Mouse (Mus musculus): Measurements from ENCODE around the gene Magi2. TPM values are rescaled to one million over a fixed set of nuclear protein-coding genes. Genes with fewer than 3 reads are reported as not detected.

The Magi2 gene
- polyA plus RNA-seq, 1 experiment: 0.60 TPM

GRCm38 (mm10) chr5:20628954-20629601, 1402.2 kb downstream of the Magi2 start:
- Histone ChIP-seq H3K36me3 (ENCODE audit: control insufficient read depth, insufficient read depth, low read length) (no peaks in the 10 kb centered on the region), H3K27ac (ENCODE audit: insufficient read depth, low read depth, low read length) (no peak overlapping the region), H3K4me1 (ENCODE audit: control insufficient read depth, insufficient read depth, insufficient read length, low read length) (no peaks in the 10 kb centered on the region), H3K4me3 (ENCODE audit: low read depth, low read length) (no peak overlapping the region), H3K27me3 (ENCODE audit: control insufficient read depth, insufficient read depth, low read length) (no peaks in the 10 kb centered on the region)
- no peak for TF ChIP-seq CTCF (IDR thresholded peaks at IDR 0.05; ENCODE audit: extremely low read depth, insufficient read length, insufficient replicate concordance, low read depth, low read length)
- no peak for TF ChIP-seq POLR2A (IDR thresholded peaks at IDR 0.05; ENCODE audit: low read depth, low read length)
- WGBS: 65% methylated on average over 4 of the region's 4 CpGs

- no peaks in the 10 kb centered on the region for H3K27me3 ChIP-seq (ENCODE audit: control insufficient read depth, insufficient read depth, low read length)
- WGBS: 78% methylated on average over 14 of the region's 14 CpGs
- no peak for TF ChIP-seq CTCF (IDR thresholded peaks at IDR 0.05; ENCODE audit: extremely low read depth, insufficient read length, insufficient replicate concordance, low read depth, low read length)
- no peak for TF ChIP-seq POLR2A (IDR thresholded peaks at IDR 0.05; ENCODE audit: low read depth, low read length)
Observed at GRCm38 (mm10) chr5:20634046-20634769, 1407.4 kb downstream of the Magi2 start.

GRCm38 (mm10) chr5:20634822-20635221, 1408.0 kb downstream of the Magi2 start:
- TF ChIP-seq CTCF (IDR thresholded peaks at IDR 0.05; ENCODE audit: extremely low read depth, insufficient read length, insufficient replicate concordance, low read depth, low read length): no peak
- no peak for TF ChIP-seq POLR2A (IDR thresholded peaks at IDR 0.05; ENCODE audit: low read depth, low read length)
- Histone ChIP-seq H3K4me3 (ENCODE audit: low read depth, low read length) (no peak overlapping the region), H3K4me1 (ENCODE audit: control insufficient read depth, insufficient read depth, insufficient read length, low read length) (no peaks in the 10 kb centered on the region), H3K27ac (ENCODE audit: insufficient read depth, low read depth, low read length) (no peak overlapping the region), H3K36me3 (ENCODE audit: control insufficient read depth, insufficient read depth, low read length) (no peaks in the 10 kb centered on the region), H3K27me3 (ENCODE audit: control insufficient read depth, insufficient read depth, low read length) (no peaks in the 10 kb centered on the region)
- 81% methylated on average over 8 of the region's 8 CpGs for WGBS

More at GRCm38 (mm10) chr5:20634046-20634769, 1407.4 kb downstream of the Magi2 start:
- Histone ChIP-seq H3K4me1 (ENCODE audit: control insufficient read depth, insufficient read depth, insufficient read length, low read length) (no peaks in the 10 kb centered on the region), H3K4me3 (ENCODE audit: low read depth, low read length) (no peak overlapping the region), H3K36me3 (ENCODE audit: control insufficient read depth, insufficient read depth, low read length) (no peaks in the 10 kb centered on the region), H3K27ac (ENCODE audit: insufficient read depth, low read depth, low read length) (no peak overlapping the region)

GRCm38 (mm10) chr5:20637300-20637989, 1410.6 kb downstream of the Magi2 start:
- WGBS: 74% methylated on average over 5 of the region's 5 CpGs
- no peaks in the 10 kb centered on the region for H3K4me1 ChIP-seq (ENCODE audit: control insufficient read depth, insufficient read depth, insufficient read length, low read length)
- H3K36me3 ChIP-seq (ENCODE audit: control insufficient read depth, insufficient read depth, low read length): no peaks in the 10 kb centered on the region
- TF ChIP-seq POLR2A (IDR thresholded peaks at IDR 0.05; ENCODE audit: low read depth, low read length) (no peak), CTCF (IDR thresholded peaks at IDR 0.05; ENCODE audit: extremely low read depth, insufficient read length, insufficient replicate concordance, low read depth, low read length) (no peak)
- H3K4me3 ChIP-seq (ENCODE audit: low read depth, low read length): no peak overlapping the region
- no peaks in the 10 kb centered on the region for H3K27me3 ChIP-seq (ENCODE audit: control insufficient read depth, insufficient read depth, low read length)
- H3K27ac ChIP-seq (ENCODE audit: insufficient read depth, low read depth, low read length): no peak overlapping the region

- WGBS: 70% methylated on average over 7 of the region's 7 CpGs
- Histone ChIP-seq H3K4me1 (ENCODE audit: control insufficient read depth, insufficient read depth, insufficient read length, low read length) (no peaks in the 10 kb centered on the region), H3K27ac (ENCODE audit: insufficient read depth, low read depth, low read length) (no peak overlapping the region), H3K27me3 (ENCODE audit: control insufficient read depth, insufficient read depth, low read length) (no peaks in the 10 kb centered on the region), H3K36me3 (ENCODE audit: control insufficient read depth, insufficient read depth, low read length) (no peaks in the 10 kb centered on the region), H3K4me3 (ENCODE audit: low read depth, low read length) (no peak overlapping the region)
- TF ChIP-seq CTCF (IDR thresholded peaks at IDR 0.05; ENCODE audit: extremely low read depth, insufficient read length, insufficient replicate concordance, low read depth, low read length): no peak
- no peak for TF ChIP-seq POLR2A (IDR thresholded peaks at IDR 0.05; ENCODE audit: low read depth, low read length)
Observed at GRCm38 (mm10) chr5:20642196-20642595, 1415.4 kb downstream of the Magi2 start.

DNA sequence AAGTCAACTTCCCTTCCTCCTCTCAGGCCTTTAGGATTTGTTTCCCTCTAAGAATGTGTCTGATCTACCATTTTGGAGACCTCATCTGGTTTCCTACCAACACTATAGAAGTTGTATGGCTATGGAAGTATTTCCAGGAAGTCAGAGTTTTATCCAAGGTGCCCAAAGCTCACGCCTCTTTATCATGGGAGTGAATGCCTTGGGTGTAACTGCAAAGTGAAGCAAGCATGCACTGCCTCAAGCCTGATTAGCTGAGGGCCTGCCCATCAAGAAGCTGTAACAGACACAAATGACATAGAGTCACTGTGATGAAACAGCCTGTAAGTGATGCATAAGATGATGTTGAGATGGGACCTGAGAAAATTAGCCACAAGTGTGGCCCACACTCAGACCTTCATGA, 1416.9 kb downstream of the Magi2 start:
- Histone ChIP-seq H3K36me3 (ENCODE audit: control insufficient read depth, insufficient read depth, low read length) (no peaks in the 10 kb centered on the region), H3K4me1 (ENCODE audit: control insufficient read depth, insufficient read depth, insufficient read length, low read length) (no peaks in the 10 kb centered on the region), H3K4me3 (ENCODE audit: low read depth, low read length) (no peak overlapping the region), H3K27me3 (ENCODE audit: control insufficient read depth, insufficient read depth, low read length) (no peaks in the 10 kb centered on the region), H3K27ac (ENCODE audit: insufficient read depth, low read depth, low read length) (no peak overlapping the region)
- 64% methylated on average over 1 of the region's 1 CpGs for WGBS
- TF ChIP-seq POLR2A (IDR thresholded peaks at IDR 0.05; ENCODE audit: low read depth, low read length) (no peak), CTCF (IDR thresholded peaks at IDR 0.05; ENCODE audit: extremely low read depth, insufficient read length, insufficient replicate concordance, low read depth, low read length) (no peak)

- Histone ChIP-seq H3K27me3 (ENCODE audit: control insufficient read depth, insufficient read depth, low read length) (no peaks in the 10 kb centered on the region), H3K4me1 (ENCODE audit: control insufficient read depth, insufficient read depth, insufficient read length, low read length) (no peaks in the 10 kb centered on the region), H3K27ac (ENCODE audit: insufficient read depth, low read depth, low read length) (no peak overlapping the region), H3K4me3 (ENCODE audit: low read depth, low read length) (no peak overlapping the region), H3K36me3 (ENCODE audit: control insufficient read depth, insufficient read depth, low read length) (no peaks in the 10 kb centered on the region)
- WGBS: 84% methylated on average over 3 of the region's 3 CpGs
- TF ChIP-seq POLR2A (IDR thresholded peaks at IDR 0.05; ENCODE audit: low read depth, low read length) (no peak), CTCF (IDR thresholded peaks at IDR 0.05; ENCODE audit: extremely low read depth, insufficient read length, insufficient replicate concordance, low read depth, low read length) (no peak)
Observed at GRCm38 (mm10) chr5:20646947-20647346, 1420.1 kb downstream of the Magi2 start.
